Comparison of ENCODE assay signal across 8 mouse cellular contexts in genomic region chr5:124598224-124599174, GRCm38 (mm10). TPM values are rescaled to one million over a fixed set of nuclear protein-coding genes. Genes with fewer than 3 reads are reported as not detected.
DNase-seq lines count a peak whose midpoint lies in the region; ATAC-seq lines count a peak whose summit lies in the region.

No protein-coding gene starts in this region.

- WGBS in embryonic facial prominence, embryonic 15.5 days, result 7% methylated on average over 30 of the region's 30 CpGs
- WGBS in midbrain, embryonic 10.5 days, result 7% methylated on average over 30 of the region's 30 CpGs

- peak overlapping the region; percentile 59 for H3K9ac ChIP-seq in embryonic facial prominence, embryonic 15.5 days

- no peaks in the 10 kb centered on the region for H3K9me3 ChIP-seq in embryonic facial prominence, embryonic 15.5 days (replicated peaks)
- no peaks in the 10 kb centered on the region for H3K9me3 ChIP-seq in midbrain, embryonic 10.5 days (replicated peaks)

- peaks cover 14% of the 10 kb centered on the region for H3K4me1 ChIP-seq in embryonic facial prominence, embryonic 15.5 days
- peaks cover 19% of the 10 kb centered on the region for H3K4me1 ChIP-seq in midbrain, embryonic 10.5 days

- peak overlapping the region; percentile 86 for H3K4me3 ChIP-seq in embryonic facial prominence, embryonic 15.5 days (replicated peaks)
- peak overlapping the region; percentile 96 for H3K4me3 ChIP-seq in midbrain, embryonic 10.5 days

- DNase-seq in brain, adult 2 months (ENCODE audit: low read depth, low spot score), result peak; percentile 99
- peak; percentile 95 to 97 for DNase-seq in heart, adult 18-20 months
- DNase-seq in kidney, adult 11 months, result peak; percentile 97
- DNase-seq in left cerebral cortex, postnatal 36 days (ENCODE audit: low spot score in 2 of 2), result peak; percentile 90 to 93
- DNase-seq in midbrain, embryonic 10.5 days (ENCODE audit: low spot score), result peak; percentile 94
- DNase-seq in right cerebral cortex, postnatal 36 days (ENCODE audit: low spot score in 2 of 2), result peak; percentile 94 to 98
- peak; percentile 85 to 89 for DNase-seq in urinary bladder, postnatal 36 days (ENCODE audit: low spot score in 2 of 2)

- no peak overlapping the region; the same call in 1 of the 2 replicates for H3K27ac ChIP-seq in embryonic facial prominence, embryonic 15.5 days (replicated peaks)
- peak overlapping the region; percentile 90 for H3K27ac ChIP-seq in midbrain, embryonic 10.5 days (replicated peaks)

- peak overlapping the region; percentile 91 for H3K4me2 ChIP-seq in embryonic facial prominence, embryonic 15.5 days (replicated peaks)

- no peaks in the 10 kb centered on the region for H3K27me3 ChIP-seq in embryonic facial prominence, embryonic 15.5 days
- no peaks in the 10 kb centered on the region for H3K27me3 ChIP-seq in midbrain, embryonic 10.5 days (ENCODE audit: low read depth, poor library complexity, severe bottlenecking)

- intact Hi-C loops in left cerebral cortex, postnatal 36 days (cut with DNase I), result no loop called here

- ATAC-seq in embryonic facial prominence, embryonic 15.5 days (ENCODE audit: insufficient number of reproducible peaks, low FRiP score, low TSS enrichment, low read depth), result peak; percentile 100

- H3K36me3 ChIP-seq in embryonic facial prominence, embryonic 15.5 days, result peaks cover 37% of the 10 kb centered on the region
- peaks cover 55% of the 10 kb centered on the region for H3K36me3 ChIP-seq in midbrain, embryonic 10.5 days

RNA-seq across cellular contexts. Expression of gene Gtf2h3, which starts 19.6 kb away (rescaled TPM):
- 58.2 and 60.3 TPM in 2 replicates for polyA plus RNA-seq in embryonic facial prominence, embryonic 15.5 days (2015; fragmentation: Nextera tagmentation; extraction: Ambion mirVana)
- 10 to 100 TPM; 18.3 to 20.2 TPM for total RNA-seq in heart, adult 18-20 months (2021)
- total RNA-seq in left cerebral cortex, postnatal 36 days (2021), result 10 to 100 TPM; 26.7 to 32.8 TPM
- polyA plus RNA-seq in midbrain, embryonic 10.5 days (2016; fragmentation: Nextera tagmentation; extraction: Ambion mirVana), result 96.4 and 98.9 TPM in 2 replicates

RNA-seq across cellular contexts. Expression of gene Eif2b1, which starts 19.6 kb away (rescaled TPM):
- polyA plus RNA-seq in embryonic facial prominence, embryonic 15.5 days (2015; fragmentation: Nextera tagmentation; extraction: Ambion mirVana), result 66.4 and 72.3 TPM in 2 replicates
- 10 to 100 TPM; 26.7 to 26.8 TPM for total RNA-seq in heart, adult 18-20 months (2021)
- 10 to 100 TPM; 37.6 to 37.9 TPM for total RNA-seq in left cerebral cortex, postnatal 36 days (2021)
- 86.7 and 86.9 TPM in 2 replicates for polyA plus RNA-seq in midbrain, embryonic 10.5 days (2016; fragmentation: Nextera tagmentation; extraction: Ambion mirVana)

RNA-seq across cellular contexts. Expression of gene Atp6v0a2, which starts 29.9 kb away (rescaled TPM):
- 41.9 and 45.3 TPM in 2 replicates for polyA plus RNA-seq in embryonic facial prominence, embryonic 15.5 days (2015; fragmentation: Nextera tagmentation; extraction: Ambion mirVana)
- 10 to 100 TPM; 52.0 to 65.0 TPM for total RNA-seq in heart, adult 18-20 months (2021)
- total RNA-seq in left cerebral cortex, postnatal 36 days (2021), result 10 to 100 TPM; 57.8 to 64.7 TPM
- 46.6 and 53.4 TPM in 2 replicates for polyA plus RNA-seq in midbrain, embryonic 10.5 days (2016; fragmentation: Nextera tagmentation; extraction: Ambion mirVana)

RNA-seq across cellular contexts. Expression of gene Ddx55, which starts 45.8 kb away (rescaled TPM):
- 14.9 and 17.7 TPM in 2 replicates for polyA plus RNA-seq in embryonic facial prominence, embryonic 15.5 days (2015; fragmentation: Nextera tagmentation; extraction: Ambion mirVana)
- 1 to 10 TPM; 4.8 to 5.2 TPM for total RNA-seq in heart, adult 18-20 months (2021)
- 10 to 100 TPM; 23.9 to 31.0 TPM for total RNA-seq in left cerebral cortex, postnatal 36 days (2021)
- polyA plus RNA-seq in midbrain, embryonic 10.5 days (2016; fragmentation: Nextera tagmentation; extraction: Ambion mirVana), result 18.4 and 19.1 TPM in 2 replicates

RNA-seq across cellular contexts. Expression of gene Tmed2, which starts 58.0 kb away (rescaled TPM):
- polyA plus RNA-seq in embryonic facial prominence, embryonic 15.5 days (2015; fragmentation: Nextera tagmentation; extraction: Ambion mirVana), result 566 and 571 TPM in 2 replicates
- total RNA-seq in heart, adult 18-20 months (2021), result 100 to 1,000 TPM; 173 to 185 TPM
- total RNA-seq in left cerebral cortex, postnatal 36 days (2021), result 10 to 100 TPM; 97.9 to 98.5 TPM
- polyA plus RNA-seq in midbrain, embryonic 10.5 days (2016; fragmentation: Nextera tagmentation; extraction: Ambion mirVana), result 466 and 495 TPM in 2 replicates
